Mouse (Mus musculus) c-Kit-positive CD71-positive TER-119-negative erythroid progenitor cells, embryonic 14.5 days (primary cell): ENCODE measurements around the gene Pou6f1.
"Not testable (repeated sequence)": the region's sequence is repeated elsewhere in the genome, so short reads cannot be mapped to it uniquely, and the experiment has no call there.

Source experiments
- DNase-seq: peaks from one replicate; pipeline ENCODE4 v3.0.0-alpha.2; 2013; ENCODE audit warnings: low read depth

Gene Pou6f1

DNA sequence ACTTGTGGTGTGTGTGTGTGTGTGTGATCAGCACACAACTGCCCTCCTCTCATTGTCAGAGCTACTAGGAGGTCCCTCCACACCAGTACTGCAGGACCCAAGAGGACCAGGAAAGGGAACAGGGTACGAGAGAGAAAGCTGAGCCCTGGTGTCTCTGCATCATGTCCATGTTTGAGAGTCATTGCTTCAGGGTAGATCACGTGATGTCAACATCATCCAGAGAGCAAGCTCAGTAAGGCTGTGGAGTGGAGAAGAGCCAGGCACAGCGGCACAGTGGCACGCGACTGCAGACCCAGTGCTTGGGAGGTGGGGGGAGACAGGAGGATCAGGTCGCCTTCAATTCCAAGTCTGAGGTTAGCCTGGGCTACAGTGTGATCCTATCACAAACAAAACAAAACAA lies 23.4 kb downstream of the Pou6f1 start:
- DNase-seq = no peak

DNA sequence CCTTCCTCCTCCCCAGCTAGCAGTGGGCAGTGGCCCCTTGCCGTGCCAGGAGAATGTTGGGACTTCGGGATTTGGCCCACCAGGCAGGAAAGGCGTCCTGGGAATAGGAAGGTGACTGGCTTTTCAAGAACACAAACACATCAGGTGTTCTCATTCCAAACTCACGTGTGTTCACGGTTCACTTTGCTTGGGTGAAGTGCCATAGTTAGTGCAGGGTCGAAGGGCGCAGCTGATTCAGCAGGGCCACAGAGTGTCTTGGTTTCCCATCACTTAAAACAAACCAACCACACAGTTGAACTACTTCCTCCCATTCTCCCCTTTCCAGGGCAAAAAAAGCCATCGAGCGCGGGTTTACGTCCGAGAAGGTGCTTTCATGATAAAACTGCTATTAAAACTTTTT lies 24.4 kb downstream of the Pou6f1 start:
- no peak for DNase-seq

DNA sequence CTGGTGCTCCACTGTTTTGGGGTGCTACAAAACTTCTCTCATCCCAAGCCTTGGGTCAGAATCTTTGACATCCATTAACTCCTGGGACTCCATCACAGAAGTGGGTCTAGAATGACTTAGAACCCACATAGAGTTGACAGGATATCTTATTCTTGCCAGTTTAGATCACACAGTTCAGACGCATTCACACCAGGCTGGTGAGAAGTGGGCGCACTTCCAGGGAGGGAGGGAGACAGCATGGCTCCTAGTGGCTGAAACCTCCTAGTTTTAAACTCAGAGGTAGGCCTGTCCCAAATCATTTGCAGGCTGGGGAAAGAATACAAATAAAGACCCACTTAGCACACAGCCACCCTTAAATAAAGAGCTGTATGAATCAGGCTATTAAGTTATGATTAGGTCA lies 25.4 kb downstream of the Pou6f1 start:
- DNase-seq = no peak

DNA sequence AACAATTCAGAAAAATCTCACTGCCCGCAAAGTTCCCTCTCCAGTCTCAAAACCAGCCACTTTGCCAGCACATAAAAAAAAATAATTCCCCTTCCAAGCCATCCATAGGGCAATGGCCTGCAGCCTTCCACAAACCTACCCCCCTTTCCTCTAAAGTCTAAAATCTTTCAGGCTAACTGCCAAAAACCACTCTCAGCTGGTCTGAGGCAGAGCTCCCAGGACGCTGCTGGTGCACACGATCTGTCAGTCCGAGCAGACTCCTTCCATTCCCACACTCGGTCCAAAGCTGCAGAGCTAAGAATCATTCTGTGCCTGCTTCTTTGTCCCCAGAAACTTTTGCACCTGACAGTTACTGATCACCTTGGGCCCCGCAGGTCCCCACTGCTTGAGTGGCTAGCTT lies 25.8 kb downstream of the Pou6f1 start:
- DNase-seq = no peak

DNA sequence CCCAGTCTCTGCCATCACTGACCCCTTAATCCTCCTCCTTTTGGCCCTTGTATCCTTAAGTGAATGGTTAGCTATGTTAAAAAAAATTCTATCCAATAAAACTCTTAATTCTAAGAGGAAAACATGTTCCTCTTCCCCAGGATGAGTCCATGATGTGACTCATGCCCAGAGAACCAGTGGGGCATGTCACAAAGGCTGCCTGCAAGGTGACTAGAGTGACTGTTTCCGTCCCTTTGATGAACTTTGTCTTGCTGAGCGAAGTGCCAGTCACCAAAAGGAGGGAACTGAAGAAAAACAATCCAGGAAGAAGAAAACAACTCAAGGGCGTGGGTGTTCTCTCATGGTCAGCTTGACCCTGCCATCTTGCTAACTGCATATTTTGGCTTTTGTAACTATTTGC lies 30.5 kb downstream of the Pou6f1 start:
- DNase-seq = no peak

DNA sequence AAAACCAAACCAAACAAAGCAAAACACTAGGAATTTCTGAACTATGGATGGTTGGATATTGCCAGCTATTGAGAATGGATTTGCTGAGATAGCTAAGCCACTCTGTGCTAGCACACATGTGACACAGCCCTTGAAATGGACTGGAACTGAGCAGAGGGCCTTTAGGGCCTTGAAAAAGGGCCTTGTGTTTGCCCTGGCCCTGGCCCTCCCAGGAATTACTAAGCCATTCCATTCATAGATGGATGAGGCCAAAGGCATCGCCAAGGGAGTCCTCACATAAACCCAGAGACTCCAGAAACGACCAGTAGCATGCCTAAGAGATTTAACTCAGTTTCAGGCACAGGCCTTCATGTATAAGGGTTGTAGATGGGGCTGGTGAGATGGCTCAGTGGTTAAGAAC lies 33.3 kb downstream of the Pou6f1 start:
- DNase-seq = no peak

DNA sequence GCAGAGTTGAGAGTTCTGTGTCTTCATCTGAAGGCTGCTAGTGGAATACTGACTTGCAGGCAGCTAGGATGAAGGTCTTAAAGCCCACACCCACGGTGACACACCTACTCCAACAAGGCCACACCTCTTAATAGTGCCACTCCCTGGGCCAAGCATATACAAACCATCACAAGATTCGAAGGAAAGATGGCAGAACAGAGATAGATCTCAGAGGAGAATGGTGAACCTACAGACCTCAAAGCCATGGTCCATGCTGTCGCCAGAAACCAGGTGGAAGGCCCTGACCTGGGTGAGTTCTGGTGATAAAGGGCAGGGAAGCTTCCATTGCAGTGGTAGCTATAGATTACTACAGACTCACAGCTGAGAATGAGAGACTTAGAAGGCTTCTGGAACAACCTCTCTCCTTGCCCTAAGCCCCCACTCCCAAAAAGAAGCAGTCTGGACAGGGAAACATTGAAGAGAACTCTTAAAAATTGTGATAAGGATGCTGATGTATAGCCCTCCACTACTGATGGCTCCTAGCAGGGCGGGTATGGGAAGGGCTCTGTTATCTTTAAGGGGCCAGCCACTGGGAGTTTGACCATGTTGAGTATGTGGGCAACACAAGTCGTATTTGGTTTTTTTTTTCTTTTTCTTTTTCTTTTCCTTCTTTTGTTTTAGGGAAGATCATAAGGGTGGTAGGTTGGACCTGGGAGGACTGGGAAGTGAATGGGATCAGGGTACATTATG lies 41.9 kb downstream of the Pou6f1 start:
- no peak for DNase-seq

DNA sequence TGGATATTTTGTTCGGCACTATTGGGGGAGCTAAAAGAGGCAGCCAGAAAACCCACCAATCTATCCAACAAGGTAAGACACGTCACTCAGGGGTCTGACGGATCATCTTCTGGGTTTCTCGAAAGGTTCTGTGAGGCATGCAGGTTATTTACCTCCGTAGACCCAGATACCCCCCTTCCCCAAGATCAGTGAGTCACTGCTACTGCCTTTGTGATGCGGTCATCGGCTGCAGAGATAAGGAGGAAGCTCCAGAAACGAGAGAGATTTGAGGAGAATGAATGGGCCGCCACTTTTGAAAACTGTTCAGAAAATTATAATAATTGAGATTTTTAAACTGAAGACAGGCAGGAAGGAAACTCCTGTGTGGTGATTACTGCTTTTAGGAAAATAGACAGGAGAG lies 43.4 kb downstream of the Pou6f1 start:
- no peak for DNase-seq

DNA sequence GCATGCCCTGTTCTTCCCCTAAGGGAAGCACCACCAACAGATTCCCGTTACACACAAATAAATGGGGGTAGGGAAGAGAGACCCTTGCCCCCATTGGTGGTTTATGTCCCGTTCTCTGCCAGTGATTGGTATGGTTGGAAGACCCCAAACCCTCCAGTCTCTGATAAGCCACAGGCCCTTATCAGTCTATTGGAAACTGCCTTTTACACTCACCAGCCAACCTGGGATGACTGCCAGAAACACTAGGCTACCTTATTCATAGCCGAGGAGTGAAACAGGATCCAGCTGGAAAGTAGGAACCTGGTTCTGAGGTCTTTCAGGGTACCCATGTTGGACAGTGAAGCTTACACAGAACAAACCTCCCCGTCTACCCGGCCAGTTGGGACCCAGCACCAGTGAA lies 43.8 kb downstream of the Pou6f1 start:
- no peak for DNase-seq

DNA sequence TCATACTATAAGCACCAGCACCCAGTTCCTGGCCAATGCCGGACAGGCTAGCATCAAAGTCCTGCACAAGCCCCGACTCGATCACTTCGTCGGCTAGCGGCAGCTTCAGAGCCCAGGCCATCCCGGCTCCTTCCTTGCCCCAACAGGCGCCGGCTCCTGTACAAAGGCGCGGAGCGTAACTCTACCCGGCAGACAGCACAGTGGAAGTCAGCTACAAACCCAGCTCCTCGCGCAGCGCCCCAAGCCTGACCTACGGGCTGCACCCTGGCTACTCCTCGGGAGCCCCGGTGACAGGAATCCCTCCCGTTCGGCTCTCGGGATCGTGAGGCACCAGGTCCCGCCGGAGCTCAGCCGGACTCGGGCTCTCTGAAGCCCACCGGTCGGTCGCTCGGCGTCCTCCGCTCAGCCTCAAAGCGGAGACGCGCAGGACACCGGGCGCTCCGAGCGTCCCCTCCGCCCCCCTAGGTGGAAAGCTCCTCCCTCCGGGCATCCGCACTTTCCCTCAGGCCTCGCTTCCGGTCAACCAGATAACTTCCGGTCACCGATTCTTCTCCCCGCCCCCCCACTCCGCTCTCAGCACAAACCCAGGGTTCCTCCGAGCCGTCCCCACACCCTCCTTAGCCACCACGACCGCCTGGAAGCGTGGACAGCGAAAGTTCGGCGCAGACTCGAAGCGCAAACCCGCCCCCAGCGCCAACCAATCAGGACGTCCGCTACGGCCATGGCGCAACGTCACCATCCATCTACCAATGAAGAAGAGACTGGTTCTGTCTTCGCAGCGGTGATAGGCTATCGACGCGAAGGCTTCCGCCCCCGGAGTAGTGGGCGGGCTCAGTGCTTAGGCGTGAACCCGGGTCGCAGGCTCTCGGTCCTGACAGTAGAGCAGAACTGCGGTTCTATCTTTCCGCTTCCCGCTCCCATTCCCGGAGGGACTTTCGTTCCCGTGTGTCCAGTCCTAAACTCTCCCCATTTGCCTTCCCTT lies 48.2 kb downstream of the Pou6f1 start, which contains the start of gene Tfcp2:
Gene Tfcp2 (minus strand): TSS at position 683 of the 982 bp plus-strand sequence.
- peak; percentile 94 for DNase-seq

DNA sequence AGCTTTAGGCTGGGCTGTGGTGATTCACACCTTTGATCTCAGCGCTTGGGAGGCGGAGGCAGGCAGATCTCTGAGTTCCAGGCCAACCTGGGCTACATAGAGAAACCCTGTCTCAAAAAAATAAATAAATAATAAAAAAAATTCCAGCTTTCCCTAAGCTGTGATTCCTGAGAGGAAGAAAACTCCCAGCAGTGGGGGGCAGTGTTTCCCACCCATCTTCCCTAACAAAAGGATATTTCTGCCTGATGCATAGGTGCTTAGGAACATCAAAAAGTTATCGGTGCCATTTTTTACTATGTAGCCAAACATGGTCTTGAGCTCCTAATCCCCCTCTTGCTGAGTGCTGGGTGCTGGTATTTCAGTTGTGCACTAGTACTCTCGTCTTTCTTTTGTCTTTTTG lies 49.5 kb downstream of the Pou6f1 start:
- no peak for DNase-seq

DNA sequence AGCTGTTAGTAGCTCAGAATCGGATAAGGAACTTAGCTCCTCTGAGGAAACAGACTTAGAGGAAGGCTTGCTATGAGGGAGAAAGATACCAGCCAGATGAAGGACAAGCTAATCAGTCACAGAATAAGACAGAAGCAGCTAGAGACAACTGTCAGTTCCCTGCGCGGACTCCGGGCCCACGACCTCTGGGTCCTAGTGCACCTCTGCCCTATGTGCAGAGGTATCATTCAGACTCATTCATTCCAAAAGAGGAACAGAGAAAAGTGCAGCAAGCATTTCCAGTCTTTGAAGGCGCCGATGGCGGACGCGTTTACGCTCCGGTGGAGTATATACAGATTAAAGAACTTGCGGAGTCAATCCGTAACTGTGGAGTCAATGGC lies 56.1 kb downstream of the Pou6f1 start:
- not testable (repeated sequence) for DNase-seq

DNA sequence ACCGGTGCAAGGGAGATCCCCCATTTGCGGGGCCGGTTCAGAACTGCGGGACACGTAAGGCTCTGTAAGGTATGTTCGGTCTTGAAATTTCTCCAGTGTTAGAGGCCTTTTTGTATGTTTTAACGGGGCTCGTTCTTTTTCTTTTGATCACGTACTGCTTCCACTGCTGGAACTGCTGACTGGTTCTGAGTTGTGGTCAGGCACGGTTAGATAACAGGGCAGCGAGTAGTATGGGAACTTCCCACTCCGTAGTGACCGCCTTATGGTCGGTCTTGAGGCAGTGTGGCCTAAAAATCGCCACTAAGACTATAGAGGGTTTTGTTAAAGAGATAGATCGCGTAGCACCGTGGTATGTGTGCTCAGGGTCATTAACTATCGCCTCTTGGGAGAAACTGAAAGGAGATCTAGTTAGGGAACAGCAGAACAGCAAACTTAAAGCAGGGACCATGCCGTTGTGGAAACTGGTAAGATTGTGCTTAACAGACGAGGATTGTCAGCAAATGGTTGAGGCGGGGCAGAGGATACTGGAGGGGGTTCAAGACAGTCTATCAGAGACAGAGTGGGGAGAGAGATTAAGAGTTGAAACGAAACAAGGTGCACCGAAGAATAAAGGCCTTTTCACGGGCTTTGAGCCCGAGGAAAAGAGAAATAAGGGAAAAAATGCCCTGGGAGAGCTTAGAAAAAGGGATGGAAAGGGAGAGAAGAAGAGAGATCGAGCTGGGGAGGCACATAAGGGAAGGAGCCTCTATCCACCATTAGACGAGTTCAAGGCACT lies 56.7 kb downstream of the Pou6f1 start:
- not testable (repeated sequence) for DNase-seq

DNA sequence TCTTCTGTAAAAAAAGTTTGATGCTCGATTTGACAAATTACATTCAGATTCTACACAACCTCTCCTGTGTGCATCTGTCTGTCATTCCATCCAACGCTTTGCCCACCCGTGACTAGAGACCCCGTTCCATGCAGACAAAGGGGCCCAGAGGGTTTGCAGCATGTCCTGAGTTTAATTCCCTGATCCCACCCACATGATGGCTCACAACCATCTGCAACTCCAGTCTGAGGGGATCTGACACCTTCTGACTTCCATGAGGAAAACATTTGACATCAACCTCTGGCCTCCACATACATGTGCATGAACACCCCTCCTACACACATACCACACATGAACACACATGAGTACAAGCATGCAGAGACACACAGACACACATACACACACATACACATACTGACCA lies 58.4 kb downstream of the Pou6f1 start:
- DNase-seq = no peak

DNA sequence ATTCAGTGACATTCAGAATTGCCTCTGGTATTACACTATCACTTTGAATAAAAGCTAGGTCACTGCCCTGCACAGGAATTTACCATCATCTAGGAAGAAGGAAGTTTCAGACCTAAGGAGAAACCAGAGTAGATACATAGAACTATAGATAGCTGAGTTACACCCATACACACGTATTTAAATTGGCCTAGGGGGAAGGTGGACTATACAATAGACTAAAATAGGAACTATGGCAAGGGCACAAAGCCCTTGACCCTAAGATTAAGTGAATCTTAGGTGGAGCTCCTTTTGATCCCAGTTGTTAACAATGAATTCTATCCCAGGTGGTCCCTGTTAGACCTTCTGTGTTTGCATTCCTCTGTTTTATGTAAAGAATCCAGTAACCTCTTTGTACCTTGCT lies 58.8 kb downstream of the Pou6f1 start:
- not testable (repeated sequence) for DNase-seq

DNA sequence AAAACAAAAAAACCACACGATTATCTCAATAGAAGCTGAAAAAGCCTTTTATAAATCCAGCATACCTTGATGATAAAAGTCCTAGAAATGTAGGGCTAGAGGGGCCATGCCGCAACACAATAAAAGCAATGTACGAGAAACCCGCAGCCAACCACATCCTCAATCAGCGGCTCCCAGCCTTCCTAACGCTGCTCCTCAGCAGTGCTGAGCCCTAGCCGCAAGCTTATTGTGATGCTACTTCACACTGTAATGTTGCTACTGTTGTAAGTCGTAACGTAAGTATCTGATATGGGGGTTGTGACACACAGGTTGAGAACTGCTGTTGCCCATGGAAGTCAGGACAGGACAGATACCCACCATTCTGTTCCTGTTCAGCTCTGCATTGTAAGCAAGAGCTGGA lies 60.4 kb downstream of the Pou6f1 start:
- no peak for DNase-seq

DNA sequence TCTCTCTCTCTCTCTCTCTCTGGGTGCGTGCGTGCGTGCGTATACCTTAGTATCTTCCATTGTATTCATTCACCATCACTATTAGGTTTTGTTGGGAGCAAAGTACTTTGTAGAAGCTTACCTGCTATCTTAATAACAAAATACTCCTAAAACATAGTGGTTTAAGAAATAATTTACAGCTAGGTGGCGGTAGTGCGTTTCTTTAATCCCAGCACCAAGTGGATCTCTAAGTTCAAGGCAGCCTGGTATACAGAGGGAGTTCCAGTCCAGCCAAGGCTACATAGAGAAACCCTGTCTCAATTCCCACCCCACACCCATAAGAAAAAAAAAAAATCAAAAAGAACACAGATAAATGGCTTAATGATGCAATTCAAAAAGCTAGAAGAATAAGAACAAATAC lies 61.9 kb downstream of the Pou6f1 start:
- peak; percentile 53 for DNase-seq

DNA sequence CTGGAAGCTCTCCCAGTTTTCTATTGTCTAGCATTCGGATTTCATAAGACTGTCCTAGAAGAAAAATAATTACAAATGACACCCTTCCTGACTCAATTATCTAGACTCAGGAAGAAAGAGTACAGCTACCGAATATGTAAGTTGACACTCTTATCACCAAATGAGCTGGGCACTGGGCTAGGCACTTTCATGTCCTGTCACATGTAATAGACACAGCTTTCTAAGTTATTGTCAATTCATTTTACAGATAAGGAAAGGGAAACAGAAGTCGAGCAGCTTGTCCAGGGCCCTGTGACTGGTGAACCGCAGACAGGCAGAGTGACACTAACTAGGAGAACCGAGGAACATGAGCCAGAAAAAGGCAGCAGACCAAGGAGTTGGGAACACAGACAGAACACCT lies 71.9 kb downstream of the Pou6f1 start:
- DNase-seq = no peak

DNA sequence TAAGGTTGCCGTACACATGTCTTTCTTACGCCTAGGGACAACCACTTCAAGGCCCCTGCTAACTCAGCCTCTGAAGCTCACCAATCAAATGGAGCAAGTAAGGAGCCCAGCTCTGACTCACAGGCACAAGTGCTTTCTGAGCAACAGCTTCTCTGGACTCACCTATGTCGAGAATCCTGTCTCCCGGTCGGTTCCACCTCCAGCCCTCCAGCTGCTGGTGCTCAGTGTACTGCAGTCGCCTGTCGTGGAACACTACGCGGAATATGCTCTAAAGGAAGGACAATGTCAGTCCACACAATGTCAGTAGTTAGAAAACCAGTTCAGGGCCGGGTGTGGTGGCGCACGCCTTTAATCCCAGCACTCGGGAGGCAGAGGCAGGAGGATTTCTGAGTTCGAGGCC lies 74.4 kb downstream of the Pou6f1 start:
- no peak for DNase-seq
